Mouse (Mus musculus): ENCODE measurements around the gene Rprd2.
"Not testable (repeated sequence)": the region's sequence is repeated elsewhere in the genome, so short reads cannot be mapped to it uniquely, and the experiment has no call there.

Rprd2 gene

GRCm38 (mm10) chr3:95816681-95817080, 2.0 kb downstream of the Rprd2 start:
- no peak for DNase-seq

GRCm38 (mm10) chr3:95808384-95808783, 10.3 kb downstream of the Rprd2 start:
- DNase-seq, result no peak

GRCm38 (mm10) chr3:95807630-95808029, 11.0 kb downstream of the Rprd2 start:
- DNase-seq, result not testable (repeated sequence)

- DNase-seq, result no peak
Measured at GRCm38 (mm10) chr3:95806677-95807076, 12.0 kb downstream of the Rprd2 start.

- DNase-seq, result no peak
Measured at GRCm38 (mm10) chr3:95803851-95804250, 14.8 kb downstream of the Rprd2 start.

GRCm38 (mm10) chr3:95798756-95799155, 19.9 kb downstream of the Rprd2 start:
- DNase-seq, result no peak

GRCm38 (mm10) chr3:95794299-95794698, 24.4 kb downstream of the Rprd2 start:
- no peak for DNase-seq

- no peak for DNase-seq
Measured at GRCm38 (mm10) chr3:95793662-95794061, 25.0 kb downstream of the Rprd2 start.

GRCm38 (mm10) chr3:95785501-95785900, 33.2 kb downstream of the Rprd2 start:
- no peak for DNase-seq

- DNase-seq, result no peak
Measured at GRCm38 (mm10) chr3:95771985-95772384, 46.7 kb downstream of the Rprd2 start.

GRCm38 (mm10) chr3:95765534-95765933, 53.1 kb downstream of the Rprd2 start:
- DNase-seq, result no peak

GRCm38 (mm10) chr3:95763811-95764210, 54.9 kb downstream of the Rprd2 start:
- DNase-seq, result no peak

- DNase-seq, result no peak
Measured at GRCm38 (mm10) chr3:95762961-95763360, 55.7 kb downstream of the Rprd2 start.

- DNase-seq, result no peak
Measured at GRCm38 (mm10) chr3:95761771-95762170, 56.9 kb downstream of the Rprd2 start.

GRCm38 (mm10) chr3:95760656-95761055, 58.0 kb downstream of the Rprd2 start:
- DNase-seq, result no peak

GRCm38 (mm10) chr3:95760106-95760505, 58.6 kb downstream of the Rprd2 start, which contains the start of gene Tars2:
TSS of gene Tars2 (minus strand) at chr3:95760206.
- no peak for DNase-seq

- no peak for DNase-seq
Measured at GRCm38 (mm10) chr3:95758467-95759218, 60.0 kb downstream of the Rprd2 start.

GRCm38 (mm10) chr3:95756808-95757207, 61.9 kb downstream of the Rprd2 start:
- no peak for DNase-seq

GRCm38 (mm10) chr3:95754345-95755206, 64.1 kb downstream of the Rprd2 start:
- peak; percentile 88 for DNase-seq

GRCm38 (mm10) chr3:95752935-95753334, 65.7 kb downstream of the Rprd2 start:
- no peak for DNase-seq

GRCm38 (mm10) chr3:95740406-95740805, 78.3 kb downstream of the Rprd2 start:
- no peak for DNase-seq

GRCm38 (mm10) chr3:95739353-95740104, 79.1 kb downstream of the Rprd2 start, which contains the start of gene Ecm1:
TSS of gene Ecm1 (minus strand) at chr3:95739569.
- no peak for DNase-seq

- no peak for DNase-seq
Measured at GRCm38 (mm10) chr3:95735071-95735670, 83.5 kb downstream of the Rprd2 start.
